Mouse (Mus musculus) embryonic facial prominence, embryonic 11.5 days (tissue): ENCODE measurements around the gene Dnttip2. TPM values are rescaled to one million over a fixed set of nuclear protein-coding genes. Genes with fewer than 3 reads are reported as not detected.
A peak's percentile ranks its signal among the peaks of the same experiment; 100 is the strongest.

ENCODE experiments used
- ATAC-seq: fragments of 200-750 bp; cut with Nextera tagmentation; replicated peaks from 2 replicates; pipeline ENCODE4 v1.8.0; 2017; ENCODE audit warnings: low read depth; ENCODE audit not compliant: insufficient number of reproducible peaks, low FRiP score, low TSS enrichment
- DNase-seq: peaks from one replicate; pipeline ENCODE4 v3.0.0-alpha.2; 2015; ENCODE audit warnings: low spot score
- H3K27ac ChIP-seq: fragments of 300-500 bp; sonication (generic); replicated peaks from 2 replicates; pipeline ENCODE4 v1.5.1; 2014; ENCODE audit warnings: mild to moderate bottlenecking, low read depth, low read length, control low read depth
- H3K27me3 ChIP-seq: fragments of 300-500 bp; sonication (generic); 2 replicates; pipeline ENCODE4 v1.6.1; 2014; ENCODE audit warnings: mild to moderate bottlenecking, low read length, moderate library complexity, mixed read lengths; ENCODE audit not compliant: control insufficient read depth, insufficient read depth
- H3K36me3 ChIP-seq: fragments of 300-500 bp; sonication (generic); replicated peaks from 2 replicates; pipeline ENCODE4 v1.6.1; 2014; ENCODE audit warnings: low read depth, mild to moderate bottlenecking, low read length, moderate library complexity, mixed read lengths; ENCODE audit not compliant: control insufficient read depth, insufficient read depth
- H3K4me1 ChIP-seq: fragments of 300-500 bp; sonication (generic); 2 replicates; pipeline ENCODE4 v1.6.1; 2014; ENCODE audit warnings: low read length, mixed read lengths; ENCODE audit not compliant: control insufficient read depth, insufficient read depth
- H3K4me2 ChIP-seq: fragments of 300-500 bp; sonication (generic); 2 replicates; pipeline ENCODE4 v1.6.1; 2014; ENCODE audit warnings: low read depth, mild to moderate bottlenecking, control low read depth, low read length, moderate library complexity
- H3K4me3 ChIP-seq: fragments of 300-500 bp; sonication (generic); 2 replicates; pipeline ENCODE4 v1.5.1; 2014; ENCODE audit warnings: low read depth, low read length, control low read depth
- H3K9ac ChIP-seq: fragments of 300-500 bp; sonication (generic); replicated peaks from 2 replicates; pipeline ENCODE4 v1.6.1; 2014; ENCODE audit warnings: mild to moderate bottlenecking, control low read depth, low read length
- H3K9me3 ChIP-seq: fragments of 300-500 bp; sonication (generic); replicated peaks from 2 replicates; pipeline ENCODE4 v1.6.1; 2016; ENCODE audit warnings: mild to moderate bottlenecking, low read length, inconsistent platforms, mixed read lengths; ENCODE audit not compliant: control insufficient read depth
- WGBS: fragments of 180-500 bp; shearing (Covaris S2); extraction: QIAGEN DNeasy Blood & Tissue Kit; methylation state at CpG from one replicate; pipeline ENCODE4 v1.1.7; 2014; 5-methylcytosine and 5-hydroxymethylcytosine counted together
- microRNA counts: library from miRNA; unstranded; fragments of <30 nt; microRNA quantifications from one replicate; lab custom pipeline; 2016
- microRNA-seq: library from miRNA; unstranded; fragments of <30 nt; microRNA quantifications from one replicate; pipeline ENCODE4, GENCODE M21; 2016; ENCODE audit warnings: borderline number of aligned reads
- polyA plus RNA-seq: library from polyadenylated mRNA; unstranded; fragments of >200 nt; fragmentation: Nextera tagmentation; extraction: Ambion mirVana; gene quantifications from 2 replicates; pipeline ENCODE4 v1.2.1, GENCODE M21; 2014

The Dnttip2 gene
- polyA plus RNA-seq, 1 experiment from 2014 or later: 115 TPM

GRCm38 (mm10) chr3:122323841-122324240 lies 49.7 kb downstream of the Dnttip2 start:
- DNase-seq: no peak
- Histone ChIP-seq H3K4me2 (no peak overlapping the region), H3K4me3 (no peak overlapping the region), H3K36me3 (no peaks in the 10 kb centered on the region), H3K9ac (no peak overlapping the region), H3K27me3 (no peaks in the 10 kb centered on the region), H3K9me3 (no peaks in the 10 kb centered on the region), H3K27ac (no peak overlapping the region), H3K4me1 (no peaks in the 10 kb centered on the region)
- 88% methylated on average over 6 of the region's 6 CpGs for WGBS
- ATAC-seq: no peak

GRCm38 (mm10) chr3:122324528-122324927 lies 50.3 kb downstream of the Dnttip2 start:
- no peak for ATAC-seq
- Histone ChIP-seq H3K9me3 (no peaks in the 10 kb centered on the region), H3K36me3 (no peaks in the 10 kb centered on the region), H3K4me3 (no peak overlapping the region), H3K4me2 (no peak overlapping the region), H3K4me1 (no peaks in the 10 kb centered on the region), H3K27ac (no peak overlapping the region), H3K9ac (no peak overlapping the region), H3K27me3 (no peaks in the 10 kb centered on the region)
- WGBS: 77% methylated on average over 3 of the region's 3 CpGs
- no peak for DNase-seq

GRCm38 (mm10) chr3:122330484-122330883 lies 56.3 kb downstream of the Dnttip2 start:
- H3K4me2 ChIP-seq: no peak overlapping the region
- H3K9me3 ChIP-seq: no peaks in the 10 kb centered on the region
- no peak overlapping the region for H3K27ac ChIP-seq
- ATAC-seq (no peak), DNase-seq (no peak)
- WGBS: 74% methylated on average over 12 of the region's 12 CpGs
- H3K4me3 ChIP-seq: no peak overlapping the region
- no peaks in the 10 kb centered on the region for H3K27me3 ChIP-seq
- peaks cover 4% of the 10 kb centered on the region for H3K4me1 ChIP-seq
- H3K9ac ChIP-seq: no peak overlapping the region
- no peaks in the 10 kb centered on the region for H3K36me3 ChIP-seq

GRCm38 (mm10) chr3:122333493-122333892 lies 59.3 kb downstream of the Dnttip2 start:
- Histone ChIP-seq H3K4me1 (peaks cover 4% of the 10 kb centered on the region), H3K36me3 (no peaks in the 10 kb centered on the region), H3K27me3 (no peaks in the 10 kb centered on the region), H3K4me3 (no peak overlapping the region), H3K9me3 (no peaks in the 10 kb centered on the region), H3K4me2 (no peak overlapping the region), H3K27ac (no peak overlapping the region), H3K9ac (no peak overlapping the region; the same call in 1 of the 2 replicates)
- ATAC-seq (no peak), DNase-seq (peak; percentile 38)
- 40% methylated on average over 4 of the region's 4 CpGs for WGBS

- Histone ChIP-seq H3K27ac (no peak overlapping the region), H3K9ac (no peak overlapping the region), H3K36me3 (no peaks in the 10 kb centered on the region), H3K27me3 (no peaks in the 10 kb centered on the region), H3K4me3 (no peak overlapping the region), H3K4me1 (peaks cover 4% of the 10 kb centered on the region), H3K9me3 (no peaks in the 10 kb centered on the region), H3K4me2 (no peak overlapping the region)
- 49% methylated on average over 7 of the region's 7 CpGs for WGBS
- DNase-seq (no peak), ATAC-seq (no peak; the same call in 1 of the 2 replicates)
Measured at GRCm38 (mm10) chr3:122333902-122334301, 59.7 kb downstream of the Dnttip2 start.

GRCm38 (mm10) chr3:122334375-122334774 lies 60.2 kb downstream of the Dnttip2 start:
- Histone ChIP-seq H3K27ac (no peak overlapping the region), H3K4me3 (no peak overlapping the region), H3K4me2 (no peak overlapping the region), H3K4me1 (peaks cover 4% of the 10 kb centered on the region), H3K36me3 (no peaks in the 10 kb centered on the region), H3K27me3 (no peaks in the 10 kb centered on the region), H3K9me3 (no peaks in the 10 kb centered on the region), H3K9ac (no peak overlapping the region; the same call in 1 of the 2 replicates)
- 54% methylated on average over 7 of the region's 7 CpGs for WGBS
- DNase-seq: peak; percentile 61
- ATAC-seq: no peak

MicroRNA genes within 50 kb of the gene (microRNA counts, 519-probe panel; counts per million panel counts)
- microRNA mmu-miR-760 (lab: Ali Mortazavi, UCI): not detected

Small RNAs within 50 kb of the gene (microRNA-seq; reads per million reads assigned to microRNA genes)
- gene Gm22903 (not detected), gene Mir760 (335 reads per million, percentile 59 among the genes with 10 or more reads in this experiment)

Other genes starting within 250 kb of the Dnttip2 start
- 1.9 TPM in 2 replicates for gene Abca4, start 229.9 kb upstream of the Dnttip2 start, polyA plus RNA-seq
- 49.3 and 49.5 TPM in 2 replicates for gene Gclm, start 28.8 kb upstream of the Dnttip2 start, polyA plus RNA-seq
- gene Bcar3, start 19.7 kb downstream of the Dnttip2 start, polyA plus RNA-seq: 8.4 and 10.3 TPM in 2 replicates